14 mouse cellular contexts compared by ENCODE assay signal in genomic region chr2:130036846-130037245, GRCm38 (mm10). TPM values are rescaled to one million over a fixed set of nuclear protein-coding genes. Genes with fewer than 3 reads are reported as not detected.
"Had no signal": no experiment of that assay in that cellular context is flagged by ENCODE, and none has a peak within 500 bp of the region (broad histone marks: within the 10 kb centered on the region; RNA-seq: fewer than 3 reads in every experiment).

No protein-coding gene starts in this region.

- H3K27ac ChIP-seq: kidney, embryonic 15.5 days; limb, embryonic 13.5 days; liver, embryonic 14.5 days; midbrain, embryonic 15.5 days had no signal

- H3K36me3 ChIP-seq: kidney, embryonic 15.5 days; limb, embryonic 13.5 days; midbrain, embryonic 15.5 days had no signal

- ATAC-seq: midbrain, embryonic 15.5 days had no signal

- H3K4me1 ChIP-seq: kidney, embryonic 15.5 days; limb, embryonic 13.5 days had no signal

- H3K4me2 ChIP-seq: kidney, embryonic 15.5 days; limb, embryonic 13.5 days; midbrain, embryonic 15.5 days had no signal

- DNase-seq: kidney, adult 2 months; kidney, postnatal 14 days; layer of hippocampus, adult 9-11 months; layer of hippocampus, postnatal 36 days; lung, adult 18-20 months; right cerebral cortex, postnatal 14 days; thymus, postnatal 36 days had no signal

- H3K4me3 ChIP-seq: kidney, embryonic 15.5 days; limb, embryonic 13.5 days; midbrain, embryonic 15.5 days had no signal

- H3K9ac ChIP-seq: kidney, embryonic 15.5 days; limb, embryonic 13.5 days; liver, embryonic 14.5 days; midbrain, embryonic 15.5 days had no signal

- H3K9me3 ChIP-seq: kidney, embryonic 15.5 days; limb, embryonic 13.5 days; midbrain, embryonic 15.5 days had no signal

- H3K27me3 ChIP-seq: kidney, embryonic 15.5 days; limb, embryonic 13.5 days; midbrain, embryonic 15.5 days had no signal

RNA-seq across cellular contexts. Expression of gene Tgm3, which starts 24.7 kb away (rescaled TPM):
- total RNA-seq: liver, adult 2 months had no signal
- polyA plus RNA-seq: kidney, embryonic 15.5 days; lung, embryonic 16.5 days; small intestine, adult 2 months had no signal
